Mouse (Mus musculus) layer of hippocampus, adult 9-11 months (tissue): ENCODE measurements at regions not wholly inside any gene's neighbourhood (a gene's known extent, or its start where the extent isn't known, plus 50 kb on each side); places are given as distances from the start of the nearest gene placed in this dataset.

Source experiments
- DNase-seq: peaks from one replicate; pipeline ENCODE4 v3.0.0; 2022

DNA sequence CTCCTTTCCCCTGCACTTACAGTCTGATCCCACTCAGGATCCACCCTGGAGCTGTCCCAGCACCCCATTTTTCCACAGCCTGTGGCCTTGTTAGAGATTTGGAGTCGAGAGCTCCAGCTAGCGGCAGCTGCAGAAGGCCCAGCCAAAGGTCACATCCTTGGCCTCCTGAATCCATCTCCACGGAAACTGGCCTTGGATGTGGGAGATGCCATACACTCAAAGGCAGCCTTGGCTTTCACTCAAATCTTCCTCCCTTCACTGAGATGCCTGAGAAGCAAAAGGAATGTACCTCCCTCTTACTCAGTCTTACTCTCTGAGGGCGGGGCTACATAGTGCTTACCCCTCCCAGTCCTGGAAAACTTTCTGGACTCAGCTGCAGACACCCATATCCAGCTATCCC lies 56.2 kb upstream of the Ky start:
- no peak for DNase-seq

DNA sequence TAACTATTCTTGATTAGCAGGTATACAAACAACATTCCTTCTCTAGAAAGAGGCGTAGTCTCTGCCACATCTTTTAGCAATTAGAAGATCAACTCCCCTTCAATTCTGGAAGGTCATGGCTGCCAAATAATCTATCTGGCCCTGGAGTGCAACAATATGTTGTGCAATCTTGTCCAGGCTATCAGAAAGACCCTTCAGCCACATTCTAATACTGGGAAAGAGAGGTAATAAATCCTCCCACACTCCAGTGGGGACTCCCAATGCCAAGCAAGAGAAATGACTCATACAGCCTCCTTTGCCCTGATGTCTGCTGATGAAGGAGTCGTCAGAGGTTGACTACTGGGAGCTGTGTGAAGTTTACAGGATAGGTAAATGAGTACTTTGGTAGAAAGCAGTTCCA lies 59.5 kb upstream of the Ky start:
- DNase-seq, result no peak

GRCm38 (mm10) chr9:102442198-102442842 lies 63.2 kb upstream of the Ky start:
- DNase-seq, result peak; percentile 37

DNA sequence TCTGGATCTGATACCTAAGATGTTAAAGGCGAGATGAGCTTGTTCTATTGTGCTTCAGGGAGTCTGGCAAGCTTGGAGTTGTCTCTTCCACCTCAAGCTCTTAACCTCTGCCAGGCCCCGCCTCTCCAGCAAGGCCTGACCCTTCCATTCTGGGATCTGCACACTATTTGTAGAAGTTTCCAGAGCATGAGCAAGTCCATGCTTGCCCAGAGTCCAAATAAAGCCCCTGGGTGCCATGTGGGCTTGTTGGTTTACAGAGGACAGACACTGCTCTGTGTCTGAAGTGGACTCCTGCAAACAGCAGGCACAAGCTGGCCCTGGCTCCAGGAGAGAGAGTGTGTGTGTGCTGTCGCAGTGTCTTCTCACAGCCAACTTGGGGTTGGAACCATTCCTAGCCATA lies 67.9 kb upstream of the Ky start:
- no peak for DNase-seq

GRCm38 (mm10) chr9:102436378-102436777 lies 69.2 kb upstream of the Ky start:
- no peak for DNase-seq

- DNase-seq, result no peak
Measured at GRCm38 (mm10) chr9:102428031-102428430, 73.5 kb upstream of the Ephb1 start.

DNA sequence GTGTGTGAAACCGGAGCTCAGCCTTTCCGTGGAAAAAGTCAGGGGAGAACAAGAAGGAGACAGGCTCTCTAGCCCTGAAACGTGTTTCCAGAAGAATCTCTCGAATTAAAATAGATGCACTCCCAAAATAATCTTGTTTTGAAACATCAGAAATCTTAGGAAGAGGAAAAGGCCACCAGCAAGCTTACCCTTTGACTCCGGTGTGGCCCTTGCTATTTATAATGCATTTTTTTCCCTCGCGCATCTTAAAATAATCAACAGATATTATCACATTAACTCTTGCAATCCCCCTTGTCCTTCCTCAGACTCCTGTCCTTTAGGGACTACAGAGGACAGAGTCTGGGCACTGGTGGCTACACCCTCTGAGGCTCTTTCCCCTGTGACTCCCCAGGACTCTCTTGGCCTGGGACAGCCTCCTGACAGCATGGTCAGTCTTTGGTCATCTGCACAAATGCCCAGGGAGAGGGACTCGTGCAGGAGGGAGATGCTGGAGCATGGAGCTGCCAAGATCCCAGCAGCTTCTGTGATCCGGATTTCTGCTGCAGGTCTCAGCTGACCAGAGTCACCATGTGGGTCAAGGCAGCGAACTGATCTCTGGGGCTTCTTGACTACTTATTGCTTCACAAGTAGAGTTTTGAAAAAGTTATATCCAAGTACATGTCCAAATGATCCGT lies 70.3 kb upstream of the Ephb1 start:
- no peak for DNase-seq

- DNase-seq, result no peak
Measured at GRCm38 (mm10) chr9:102423919-102424671, 69.6 kb upstream of the Ephb1 start.

GRCm38 (mm10) chr9:102423465-102423918 lies 69.0 kb upstream of the Ephb1 start:
- no peak for DNase-seq

GRCm38 (mm10) chr9:102421826-102422225 lies 67.3 kb upstream of the Ephb1 start:
- no peak for DNase-seq

DNA sequence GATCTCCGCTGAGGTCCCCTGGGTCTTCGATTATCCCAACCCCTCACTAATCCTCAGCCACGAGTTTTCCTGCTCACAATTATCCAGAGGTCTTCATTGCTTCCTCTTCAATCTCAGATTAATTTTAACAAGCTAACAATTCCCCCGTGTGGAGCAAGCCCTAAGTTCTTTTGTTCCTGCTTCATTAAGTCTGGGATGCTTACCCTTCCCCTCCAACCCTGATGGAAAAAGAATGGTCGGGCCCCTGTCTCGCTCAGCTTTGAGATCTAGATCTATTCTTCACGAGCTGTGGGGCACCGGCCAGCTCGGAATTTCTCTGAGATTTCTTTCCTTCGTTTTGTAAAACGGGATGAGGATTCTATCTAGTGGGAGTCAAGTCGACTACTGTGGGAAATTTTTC lies 65.7 kb upstream of the Ephb1 start:
- DNase-seq, result no peak

DNA sequence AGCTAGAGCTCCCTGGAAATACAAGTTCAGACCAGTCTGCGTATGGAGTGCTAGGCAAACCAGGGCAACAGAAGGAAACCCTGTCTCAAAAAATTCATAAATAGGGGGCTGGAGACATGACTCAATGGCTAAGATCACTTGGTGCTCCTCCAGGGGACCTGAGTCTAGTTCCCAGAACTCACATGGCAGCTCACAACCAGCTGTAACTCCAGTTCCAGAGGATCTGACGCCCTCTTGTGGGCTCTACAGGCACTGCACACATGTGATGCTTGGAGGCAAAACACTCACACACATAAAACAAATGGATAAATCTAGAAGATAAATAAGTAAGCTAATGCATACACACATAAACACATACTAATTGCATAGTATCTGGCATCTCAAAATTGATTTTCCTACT lies 59.1 kb upstream of the Ephb1 start:
- DNase-seq, result no peak

DNA sequence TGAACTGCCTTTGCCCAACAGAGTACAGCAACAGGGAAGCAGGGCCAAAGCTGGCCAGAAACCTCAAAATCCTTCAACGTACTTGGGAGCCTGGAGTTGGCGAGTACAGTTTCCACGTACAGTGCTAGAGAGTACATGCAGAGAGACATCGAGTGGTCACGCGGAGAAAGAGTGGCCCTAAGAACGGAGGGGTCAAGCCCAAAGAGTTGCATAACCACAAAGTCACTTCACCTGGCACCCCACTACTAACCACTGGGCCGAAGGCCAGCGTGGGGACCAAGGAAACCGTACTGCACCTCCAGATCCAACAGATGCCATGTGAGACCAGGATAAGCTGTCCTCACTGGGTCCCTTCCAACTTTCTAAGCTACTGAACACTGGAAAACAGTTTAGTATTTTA lies 56.2 kb upstream of the Ephb1 start:
- no peak for DNase-seq

DNA sequence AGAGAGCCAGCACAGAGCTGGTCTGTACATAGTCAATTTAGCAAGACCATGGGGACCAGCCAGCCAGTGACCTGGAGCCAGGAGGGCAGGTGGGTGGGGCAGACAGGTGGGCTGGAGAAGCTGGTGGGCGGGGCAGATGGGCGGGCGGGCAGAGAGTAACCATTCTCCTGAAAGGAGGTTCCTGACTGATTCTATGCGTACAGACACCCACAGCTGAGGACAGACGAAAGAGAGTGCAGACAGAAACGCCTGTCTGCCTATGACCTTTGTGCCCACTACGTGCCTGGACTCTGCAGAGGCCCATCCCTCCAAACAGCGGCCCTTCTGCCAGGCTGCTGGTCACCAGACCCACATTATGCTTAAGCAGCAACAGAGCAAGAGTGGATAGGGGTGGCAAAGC lies 51.5 kb upstream of the Ephb1 start:
- DNase-seq, result no peak
